ENCODE assay signal across 14 mouse cellular contexts in the genomic region with DNA sequence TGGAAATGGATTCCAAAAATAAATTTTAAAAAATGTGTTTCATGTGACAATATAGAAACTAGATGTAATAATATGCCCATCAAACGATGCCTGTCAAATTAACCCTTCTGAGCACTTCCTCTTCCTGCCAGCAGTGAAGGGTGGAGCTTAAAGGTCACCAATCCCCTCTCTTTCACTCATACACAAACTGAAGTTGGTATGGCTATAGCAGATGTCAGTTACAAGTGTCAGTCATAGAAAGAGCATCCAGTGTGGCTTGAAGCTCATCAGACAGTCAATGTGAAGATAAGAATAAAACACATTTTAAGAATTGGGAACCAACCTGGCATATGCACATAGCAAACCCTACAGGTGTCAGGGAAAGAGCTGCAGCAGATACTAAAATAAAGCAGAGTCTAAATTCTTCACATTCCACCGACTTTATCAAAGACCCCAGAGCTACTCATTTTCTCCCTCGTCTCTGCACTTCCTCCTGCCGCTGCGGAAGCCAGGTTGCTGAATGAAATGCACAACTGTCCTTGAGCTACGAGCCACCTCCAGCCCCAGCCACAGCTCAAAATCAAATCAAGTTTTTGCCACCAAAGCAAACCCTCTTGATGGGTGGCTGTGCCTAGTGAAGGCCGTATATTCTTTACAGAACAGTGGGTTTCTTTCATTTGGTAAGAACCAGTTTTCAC.
"Had no signal": no experiment of that assay in that cellular context is flagged by ENCODE, and none has a peak within 500 bp of the region (broad histone marks: within the 10 kb centered on the region; RNA-seq: fewer than 3 reads in every experiment).

No protein-coding gene starts in this region.

- H3K27ac ChIP-seq: kidney, postnatal 0 days; limb, embryonic 13.5 days; liver, embryonic 13.5 days; midbrain, embryonic 15.5 days; neural tube, embryonic 12.5 days; stomach, embryonic 15.5 days had no signal

- ATAC-seq: intestine, embryonic 16.5 days had no signal

- H3K27me3 ChIP-seq: midbrain, embryonic 15.5 days; neural tube, embryonic 12.5 days; stomach, embryonic 15.5 days had no signal

- H3K36me3 ChIP-seq: limb, embryonic 13.5 days; liver, embryonic 13.5 days; midbrain, embryonic 15.5 days; neural tube, embryonic 12.5 days; stomach, embryonic 15.5 days had no signal

- DNase-seq: kidney, adult 8-10 months; kidney, postnatal 36 days; liver, embryonic 13.5 days; lung, adult 18-20 months; lung, postnatal 36 days; right cerebral cortex, postnatal 4 days; spleen, adult 18-20 months; thymus, postnatal 4 days had no signal

- H3K4me1 ChIP-seq: liver, embryonic 13.5 days had no signal

- H3K9ac ChIP-seq: limb, embryonic 13.5 days; liver, embryonic 13.5 days; midbrain, embryonic 15.5 days; neural tube, embryonic 12.5 days; stomach, embryonic 15.5 days had no signal

- H3K4me3 ChIP-seq: limb, embryonic 13.5 days; liver, embryonic 13.5 days; midbrain, embryonic 15.5 days; neural tube, embryonic 12.5 days; stomach, embryonic 15.5 days had no signal

- H3K9me3 ChIP-seq: limb, embryonic 13.5 days; liver, embryonic 13.5 days; midbrain, embryonic 15.5 days; neural tube, embryonic 12.5 days; stomach, embryonic 15.5 days had no signal

- H3K4me2 ChIP-seq: limb, embryonic 13.5 days; liver, embryonic 13.5 days; midbrain, embryonic 15.5 days; neural tube, embryonic 12.5 days; stomach, embryonic 15.5 days had no signal
